In genomic region chr9:63595652-63596051, GRCm38 (mm10) we compare ENCODE assay signal across 22 mouse cellular contexts. TPM values are rescaled to one million over a fixed set of nuclear protein-coding genes. Genes with fewer than 3 reads are reported as not detected.
"Had no signal": no experiment of that assay in that cellular context is flagged by ENCODE, and none has a peak within 500 bp of the region (broad histone marks: within the 10 kb centered on the region; RNA-seq: fewer than 3 reads in every experiment).

No protein-coding gene starts in this region.

- DNase-seq: kidney, adult 11 months; kidney, adult 8-10 months; kidney, postnatal 10 days; kidney, postnatal 4 days; liver, postnatal 0 days; lung, embryonic 14.5 days; right cerebral cortex, adult 18-20 months; right cerebral cortex, postnatal 25 days; spleen, adult 18-20 months; thymus, postnatal 36 days had no signal

- H3K4me2 ChIP-seq: kidney, embryonic 15.5 days; liver, embryonic 11.5 days; lung, embryonic 14.5 days; midbrain, embryonic 12.5 days; midbrain, embryonic 15.5 days; neural tube, embryonic 12.5 days; neural tube, embryonic 15.5 days; stomach, embryonic 15.5 days had no signal

- H3K9me3 ChIP-seq: kidney, embryonic 15.5 days; limb, embryonic 15.5 days; midbrain, embryonic 12.5 days; midbrain, embryonic 15.5 days; neural tube, embryonic 12.5 days; neural tube, embryonic 15.5 days; stomach, embryonic 15.5 days had no signal

- H3K27ac ChIP-seq: kidney, embryonic 15.5 days; liver, embryonic 14.5 days; macrophage; midbrain, embryonic 12.5 days; midbrain, embryonic 15.5 days; neural tube, embryonic 12.5 days; neural tube, embryonic 15.5 days; stomach, embryonic 15.5 days had no signal

- H3K4me3 ChIP-seq: kidney, embryonic 15.5 days; limb, embryonic 15.5 days; midbrain, embryonic 12.5 days; midbrain, embryonic 15.5 days; neural tube, embryonic 12.5 days; neural tube, embryonic 15.5 days; stomach, embryonic 15.5 days had no signal

- ATAC-seq: liver, postnatal 0 days; lung, postnatal 0 days; midbrain, embryonic 15.5 days had no signal

- H3K9ac ChIP-seq: kidney, embryonic 15.5 days; limb, embryonic 15.5 days; liver, embryonic 14.5 days; liver, postnatal 0 days; lung, embryonic 14.5 days; midbrain, embryonic 12.5 days; midbrain, embryonic 15.5 days; neural tube, embryonic 12.5 days; neural tube, embryonic 15.5 days; stomach, embryonic 15.5 days had no signal

- H3K36me3 ChIP-seq: kidney, embryonic 15.5 days; limb, embryonic 15.5 days; midbrain, embryonic 12.5 days; midbrain, embryonic 15.5 days; neural tube, embryonic 12.5 days; neural tube, embryonic 15.5 days; stomach, embryonic 15.5 days had no signal

- H3K27me3 ChIP-seq: kidney, embryonic 15.5 days; limb, embryonic 15.5 days; midbrain, embryonic 15.5 days; neural tube, embryonic 12.5 days; neural tube, embryonic 15.5 days; stomach, embryonic 15.5 days had no signal

- H3K4me1 ChIP-seq: kidney, embryonic 15.5 days; midbrain, embryonic 12.5 days; midbrain, embryonic 15.5 days; neural tube, embryonic 12.5 days; neural tube, embryonic 15.5 days; stomach, embryonic 15.5 days had no signal

RNA-seq across cellular contexts. Expression of gene Iqch, which starts 6.6 kb away (rescaled TPM):
- total RNA-seq: megakaryocyte, adult 5-6 weeks had no signal
- polyA plus RNA-seq: liver, embryonic 14.5 days; macrophage; midbrain, embryonic 12.5 days had no signal
